Mouse (Mus musculus) liver, adult (tissue): ENCODE measurements around the gene P2ry14.

Experiments
- GATA4 ChIP-seq: IDR thresholded peaks from 2 replicates; pipeline ENCODE4 v1.6.1; 2014; ENCODE audit warnings: mild to moderate bottlenecking, low read length; ENCODE audit not compliant: insufficient replicate concordance

P2ry14 gene

GRCm38 (mm10) chr3:59153424-59153823 is at the start of gene P2ry14:
Gene P2ry14, minus strand, starts transcription at chr3:59153618.
- no peak for TF ChIP-seq GATA4

- no peak for TF ChIP-seq GATA4
Measured at GRCm38 (mm10) chr3:59197329-59197948, 44.0 kb upstream of the P2ry14 start.

- TF ChIP-seq GATA4 = no peak
Measured at GRCm38 (mm10) chr3:59194938-59195337, 41.5 kb upstream of the P2ry14 start, which contains the start of gene Gpr87. Gene Gpr87, minus strand, starts transcription at chr3:59195104.

GRCm38 (mm10) chr3:59194099-59194498 is 40.7 kb upstream of the P2ry14 start:
- no peak for TF ChIP-seq GATA4

- no peak for TF ChIP-seq GATA4
Measured at GRCm38 (mm10) chr3:59191674-59192073, 38.3 kb upstream of the P2ry14 start.

- no peak for TF ChIP-seq GATA4
Measured at GRCm38 (mm10) chr3:59187336-59187735, 33.9 kb upstream of the P2ry14 start.

GRCm38 (mm10) chr3:59185662-59186061 is 32.2 kb upstream of the P2ry14 start:
- TF ChIP-seq GATA4 = no peak

GRCm38 (mm10) chr3:59182129-59182528 is 28.7 kb upstream of the P2ry14 start:
- no peak for TF ChIP-seq GATA4

GRCm38 (mm10) chr3:59181134-59181533 is 27.7 kb upstream of the P2ry14 start:
- no peak for TF ChIP-seq GATA4

GRCm38 (mm10) chr3:59176871-59177270 is 23.5 kb upstream of the P2ry14 start:
- TF ChIP-seq GATA4 = no peak

- TF ChIP-seq GATA4 = no peak
Measured at GRCm38 (mm10) chr3:59175234-59175633, 21.8 kb upstream of the P2ry14 start.

GRCm38 (mm10) chr3:59174426-59175154 is 21.2 kb upstream of the P2ry14 start:
- TF ChIP-seq GATA4 = no peak

- TF ChIP-seq GATA4 = no peak
Measured at GRCm38 (mm10) chr3:59169921-59170627, 16.7 kb upstream of the P2ry14 start.

- no peak for TF ChIP-seq GATA4
Measured at GRCm38 (mm10) chr3:59169215-59169614, 15.8 kb upstream of the P2ry14 start.

- no peak for TF ChIP-seq GATA4
Measured at GRCm38 (mm10) chr3:59168476-59168875, 15.1 kb upstream of the P2ry14 start.

- TF ChIP-seq GATA4 = no peak
Measured at GRCm38 (mm10) chr3:59167417-59168054, 14.1 kb upstream of the P2ry14 start.

- no peak for TF ChIP-seq GATA4
Measured at GRCm38 (mm10) chr3:59160465-59160864, 7.0 kb upstream of the P2ry14 start.
